Mouse (Mus musculus): ENCODE measurements around the gene Spint1. TPM values are rescaled to one million over a fixed set of nuclear protein-coding genes. Genes with fewer than 3 reads are reported as not detected.

Gene Spint1
- 0.82 TPM for polyA plus RNA-seq (2012; fragmentation: generic; extraction: Trizol)
- long read RNA-seq, experiment 1, partial matches to known transcripts, result 0 of 5 reads
- long read RNA-seq, experiment 1, other reads (novel, unspliced or antisense), result 3 of 5 reads
- long read RNA-seq, experiment 2, transcript Spint1-203 (10 exons, 2,323 nt), result minor isoform, 7 of 77 reads
- long read RNA-seq, experiment 2, transcript Spint1-201 (11 exons, 2,273 nt), result major isoform, 46 of 77 reads
- long read RNA-seq, experiment 2, partial matches to known transcripts, result 1 of 77 reads
- long read RNA-seq, experiment 2, other reads (novel, unspliced or antisense), result 20 of 77 reads

DNA sequence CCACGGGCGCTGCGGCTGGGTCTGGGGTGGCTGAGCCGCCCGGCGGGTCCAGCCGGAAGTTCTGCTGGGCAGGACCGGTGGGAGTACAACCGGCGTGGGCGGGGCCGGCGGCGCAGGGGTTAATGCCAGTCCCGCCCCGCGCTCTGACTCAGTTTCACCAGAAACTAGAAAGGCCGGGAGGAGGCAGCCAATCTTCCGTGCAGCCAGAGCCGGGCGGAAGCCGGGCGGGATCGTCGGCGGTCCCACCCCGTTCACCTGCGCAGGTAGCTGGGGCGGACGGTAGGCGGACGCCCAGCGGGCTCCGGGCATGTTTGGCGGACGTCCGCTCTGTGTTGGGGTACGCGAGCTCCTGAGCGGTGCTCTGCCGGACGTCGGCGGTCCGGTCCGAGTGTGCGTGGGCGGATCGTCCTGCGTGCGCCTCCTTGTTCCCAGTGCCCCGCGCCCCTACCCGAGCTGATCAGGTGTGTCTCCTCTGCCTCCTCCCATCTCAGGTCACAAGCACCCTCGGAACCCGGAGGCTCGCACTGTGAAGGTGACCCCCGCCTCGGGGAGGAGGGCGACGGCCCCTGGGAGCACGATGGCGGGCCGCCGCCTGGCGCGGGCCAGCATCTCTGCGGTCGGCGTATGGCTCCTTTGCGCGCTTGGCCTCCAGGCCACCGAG is at the start of gene Spint1:
Spint1 (plus strand) TSS at position 153 of the 661 bp plus-strand sequence.
- Histone ChIP-seq H3ac (ENCODE audit: control insufficient read depth, insufficient read length, low read depth) (peak within 1 kb of the TSS; percentile 39), H3K79me3 (ENCODE audit: low read depth) (no peaks in the 10 kb centered on the region), H3K36me3 (ENCODE audit: control insufficient read depth, insufficient read depth) (no peaks in the 10 kb centered on the region), H3K79me2 (ENCODE audit: control insufficient read depth, insufficient read depth) (no peaks in the 10 kb centered on the region), H3K4me3 (ENCODE audit: insufficient read depth, poor library complexity, severe bottlenecking) (no peak within 1 kb of the TSS), H3K27me3 (ENCODE audit: control insufficient read depth, insufficient read depth, insufficient read length) (peaks cover 15% of the 10 kb centered on the region)
- TF ChIP-seq MAX (IDR thresholded peaks at IDR 0.05), result no peak
- TF ChIP-seq FOSL1 (IDR thresholded peaks at IDR 0.05; ENCODE audit: insufficient read depth, low read length, poor library complexity, severe bottlenecking), result no peak
- no peak for TF ChIP-seq MYOD1 (IDR thresholded peaks at IDR 0.05; ENCODE audit: control insufficient read depth, insufficient read length, low read depth)

DNA sequence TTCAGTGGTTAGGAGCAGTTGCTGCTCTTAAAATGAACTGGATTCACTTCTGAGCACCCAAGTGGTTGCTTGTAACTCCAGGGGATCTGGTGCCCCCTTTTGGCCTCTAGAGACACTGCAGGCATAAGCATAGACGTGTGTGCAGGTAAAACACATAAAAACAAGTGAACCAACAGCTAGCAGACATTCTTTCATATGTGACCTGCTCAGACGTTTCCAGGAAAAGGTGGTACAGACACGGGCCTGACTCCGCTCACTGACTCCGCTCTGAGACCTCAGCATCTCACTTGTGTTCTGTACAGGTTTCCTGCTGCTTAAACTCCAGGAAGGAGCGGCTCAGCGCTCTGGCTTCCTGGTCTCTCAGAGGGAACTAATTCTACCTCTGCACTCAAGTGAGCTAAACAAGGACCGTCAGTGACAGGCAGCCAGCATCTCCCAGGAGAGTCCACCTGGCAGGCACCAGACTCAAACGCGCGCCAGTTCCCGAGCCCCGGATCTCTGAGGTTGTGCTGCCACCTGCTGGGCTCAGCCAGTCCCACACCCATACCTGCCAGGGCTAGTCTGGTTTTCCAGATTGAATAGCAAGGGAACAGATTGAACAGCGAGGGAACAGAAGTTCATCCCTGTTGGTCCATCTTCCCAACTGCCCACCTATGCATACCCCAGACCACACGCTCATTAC is 48.0 kb upstream of the Spint1 start:
- H3K27me3 ChIP-seq (ENCODE audit: control insufficient read depth, insufficient read depth, insufficient read length), result no peaks in the 10 kb centered on the region
- peak; percentile 79 for TF ChIP-seq CTCF (IDR thresholded peaks at IDR 0.05; ENCODE audit: control insufficient read depth, insufficient read depth, insufficient read length)
- no peak for TF ChIP-seq MYOD1 (IDR thresholded peaks at IDR 0.05; ENCODE audit: control insufficient read depth, insufficient read length, low read depth)
- TF ChIP-seq CEBPB (IDR thresholded peaks at IDR 0.05; ENCODE audit: low read depth), result no peak
- no peak for TF ChIP-seq MAX (IDR thresholded peaks at IDR 0.05)
- TF ChIP-seq USF1 (IDR thresholded peaks at IDR 0.05; ENCODE audit: low read depth), result no peak
- H3K79me3 ChIP-seq (ENCODE audit: low read depth), result no peaks in the 10 kb centered on the region
- H3ac ChIP-seq (ENCODE audit: control insufficient read depth, insufficient read length, low read depth), result peak overlapping the region; percentile 7
- H3K79me2 ChIP-seq (ENCODE audit: control insufficient read depth, insufficient read depth), result no peaks in the 10 kb centered on the region
- no peak overlapping the region for H3K4me3 ChIP-seq (ENCODE audit: insufficient read depth, poor library complexity, severe bottlenecking)
- H3K36me3 ChIP-seq (ENCODE audit: control insufficient read depth, insufficient read depth), result no peaks in the 10 kb centered on the region

DNA sequence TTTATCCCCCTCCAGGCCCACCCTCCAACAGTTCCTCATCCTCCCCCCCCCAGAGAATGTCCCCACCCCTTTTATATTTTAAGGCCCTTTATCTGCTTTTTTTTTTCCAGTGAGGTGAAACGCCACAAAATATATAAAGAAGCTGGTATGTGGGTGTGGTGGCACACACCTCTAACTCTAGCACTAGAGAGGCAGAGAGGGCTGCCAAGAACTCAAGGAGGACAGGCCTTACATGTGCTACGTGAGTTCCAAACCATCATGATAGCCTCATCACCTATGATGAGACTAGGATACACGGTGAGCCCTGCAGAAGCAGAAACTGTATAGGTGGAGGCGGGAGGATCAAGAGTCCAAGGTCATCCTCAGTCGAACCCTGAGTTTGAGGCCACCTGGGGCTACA is 46.2 kb upstream of the Spint1 start:
- H3ac ChIP-seq (ENCODE audit: control insufficient read depth, insufficient read length, low read depth), result no peak overlapping the region

DNA sequence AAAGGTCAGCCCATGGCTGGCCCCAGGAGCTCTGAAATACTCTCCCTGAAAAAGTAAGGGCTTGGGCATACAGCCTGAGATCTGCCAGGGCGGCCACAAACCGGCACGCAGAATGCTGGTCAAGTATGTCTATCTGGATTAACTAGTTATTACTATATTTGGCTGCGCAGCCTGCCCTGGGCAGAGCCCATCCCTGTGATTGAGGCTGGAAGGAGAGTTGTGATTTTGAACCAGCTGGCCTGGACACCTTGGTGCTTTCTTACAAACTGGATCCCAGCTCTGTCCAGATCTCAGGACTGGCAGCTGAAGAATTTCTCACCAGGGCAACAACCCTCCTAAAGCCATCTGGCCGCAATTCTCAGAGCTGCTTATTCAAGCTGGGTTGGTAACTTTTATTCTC is 43.0 kb upstream of the Spint1 start:
- H3K27me3 ChIP-seq (ENCODE audit: control insufficient read depth, insufficient read depth, insufficient read length), result no peaks in the 10 kb centered on the region
- H3K79me3 ChIP-seq (ENCODE audit: low read depth), result no peaks in the 10 kb centered on the region
- no peak overlapping the region for H3K4me3 ChIP-seq (ENCODE audit: insufficient read depth, poor library complexity, severe bottlenecking)
- TF ChIP-seq CTCF (IDR thresholded peaks at IDR 0.05; ENCODE audit: control insufficient read depth, insufficient read depth, insufficient read length) (no peak), CEBPB (IDR thresholded peaks at IDR 0.05; ENCODE audit: low read depth) (no peak), FOSL1 (IDR thresholded peaks at IDR 0.05; ENCODE audit: insufficient read depth, low read length, poor library complexity, severe bottlenecking) (no peak), MYOD1 (IDR thresholded peaks at IDR 0.05; ENCODE audit: control insufficient read depth, insufficient read length, low read depth) (no peak), MAX (IDR thresholded peaks at IDR 0.05) (no peak), MYOG (IDR thresholded peaks at IDR 0.05; ENCODE audit: control insufficient read depth, extremely low read depth, insufficient read length) (no peak), USF1 (IDR thresholded peaks at IDR 0.05; ENCODE audit: low read depth) (no peak)
- H3K79me2 ChIP-seq (ENCODE audit: control insufficient read depth, insufficient read depth), result no peaks in the 10 kb centered on the region
- no peak overlapping the region for H3ac ChIP-seq (ENCODE audit: control insufficient read depth, insufficient read length, low read depth)
- no peaks in the 10 kb centered on the region for H3K36me3 ChIP-seq (ENCODE audit: control insufficient read depth, insufficient read depth)

More for the DNA sequence above, 46.2 kb upstream of the Spint1 start:
- no peaks in the 10 kb centered on the region for H3K79me2 ChIP-seq (ENCODE audit: control insufficient read depth, insufficient read depth)
- no peaks in the 10 kb centered on the region for H3K27me3 ChIP-seq (ENCODE audit: control insufficient read depth, insufficient read depth, insufficient read length)
- H3K4me3 ChIP-seq (ENCODE audit: insufficient read depth, poor library complexity, severe bottlenecking), result no peak overlapping the region
- no peaks in the 10 kb centered on the region for H3K79me3 ChIP-seq (ENCODE audit: low read depth)
- no peak for TF ChIP-seq USF1 (IDR thresholded peaks at IDR 0.05; ENCODE audit: low read depth)
- no peak for TF ChIP-seq MYOD1 (IDR thresholded peaks at IDR 0.05; ENCODE audit: control insufficient read depth, insufficient read length, low read depth)
- TF ChIP-seq CEBPB (IDR thresholded peaks at IDR 0.05; ENCODE audit: low read depth), result no peak
- no peak for TF ChIP-seq CTCF (IDR thresholded peaks at IDR 0.05; ENCODE audit: control insufficient read depth, insufficient read depth, insufficient read length)
- no peak for TF ChIP-seq MAX (IDR thresholded peaks at IDR 0.05)
- no peak for TF ChIP-seq MYOG (IDR thresholded peaks at IDR 0.05; ENCODE audit: control insufficient read depth, extremely low read depth, insufficient read length)
- TF ChIP-seq FOSL1 (IDR thresholded peaks at IDR 0.05; ENCODE audit: insufficient read depth, low read length, poor library complexity, severe bottlenecking), result no peak
- H3K36me3 ChIP-seq (ENCODE audit: control insufficient read depth, insufficient read depth), result no peaks in the 10 kb centered on the region

DNA sequence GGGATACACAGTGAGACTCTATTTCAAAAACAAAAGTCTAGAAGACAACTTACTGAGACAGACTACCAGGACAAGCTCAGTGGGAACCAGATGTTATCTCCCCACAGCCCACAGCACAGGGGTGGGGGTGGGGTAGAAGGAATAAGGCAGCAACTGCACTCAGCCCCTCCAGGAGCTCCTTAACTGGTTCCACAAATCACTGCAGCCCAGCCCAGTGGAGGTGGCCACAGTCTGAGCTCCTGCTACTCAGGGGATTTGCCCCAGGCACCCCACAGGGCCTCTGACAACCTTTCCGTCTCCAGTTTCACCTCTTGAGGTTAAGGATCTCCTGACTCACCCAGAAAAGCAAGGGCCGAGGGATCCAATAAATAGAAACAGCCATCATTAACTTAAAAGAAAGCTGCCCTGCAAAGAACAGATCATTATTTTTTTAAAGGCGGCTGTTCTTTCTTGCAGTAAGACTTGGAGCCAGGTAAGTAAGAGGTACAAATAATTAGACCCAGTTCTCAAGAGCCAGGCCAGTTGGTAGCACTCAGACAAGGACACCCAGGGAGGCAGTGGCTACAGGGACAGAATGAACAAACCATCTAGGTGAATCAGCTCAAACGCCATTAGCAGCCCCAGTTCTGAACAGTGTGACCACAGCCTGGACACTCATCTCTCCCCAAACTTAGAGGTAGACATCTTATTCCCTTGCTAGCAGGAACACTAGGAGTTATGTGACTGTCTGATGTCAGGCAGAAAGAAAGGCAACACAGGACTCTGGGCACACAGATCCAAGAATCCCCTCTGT is 40.6 kb upstream of the Spint1 start:
- Histone ChIP-seq H3K4me3 (ENCODE audit: insufficient read depth, poor library complexity, severe bottlenecking) (no peak overlapping the region), H3K79me2 (ENCODE audit: control insufficient read depth, insufficient read depth) (no peaks in the 10 kb centered on the region), H3ac (ENCODE audit: control insufficient read depth, insufficient read length, low read depth) (no peak overlapping the region), H3K79me3 (ENCODE audit: low read depth) (no peaks in the 10 kb centered on the region), H3K27me3 (ENCODE audit: control insufficient read depth, insufficient read depth, insufficient read length) (no peaks in the 10 kb centered on the region), H3K36me3 (ENCODE audit: control insufficient read depth, insufficient read depth) (no peaks in the 10 kb centered on the region)
- no peak for TF ChIP-seq CTCF (IDR thresholded peaks at IDR 0.05; ENCODE audit: control insufficient read depth, insufficient read depth, insufficient read length)
- TF ChIP-seq MYOG (IDR thresholded peaks at IDR 0.05; ENCODE audit: control insufficient read depth, extremely low read depth, insufficient read length), result no peak
- no peak for TF ChIP-seq USF1 (IDR thresholded peaks at IDR 0.05; ENCODE audit: low read depth)
- TF ChIP-seq MAX (IDR thresholded peaks at IDR 0.05), result no peak
- no peak for TF ChIP-seq MYOD1 (IDR thresholded peaks at IDR 0.05; ENCODE audit: control insufficient read depth, insufficient read length, low read depth)
- no peak for TF ChIP-seq CEBPB (IDR thresholded peaks at IDR 0.05; ENCODE audit: low read depth)
- TF ChIP-seq FOSL1 (IDR thresholded peaks at IDR 0.05; ENCODE audit: insufficient read depth, low read length, poor library complexity, severe bottlenecking), result no peak

Measured in C2C12 (cell line).